Mouse (Mus musculus): ENCODE measurements around the gene Asic2. TPM values are rescaled to one million over a fixed set of nuclear protein-coding genes. Genes with fewer than 3 reads are reported as not detected.
A peak's percentile ranks its signal among the peaks of the same experiment; 100 is the strongest.

Gene Asic2
- polyA plus RNA-seq, 1 experiment from 2014 or later = 1.7 TPM

DNA sequence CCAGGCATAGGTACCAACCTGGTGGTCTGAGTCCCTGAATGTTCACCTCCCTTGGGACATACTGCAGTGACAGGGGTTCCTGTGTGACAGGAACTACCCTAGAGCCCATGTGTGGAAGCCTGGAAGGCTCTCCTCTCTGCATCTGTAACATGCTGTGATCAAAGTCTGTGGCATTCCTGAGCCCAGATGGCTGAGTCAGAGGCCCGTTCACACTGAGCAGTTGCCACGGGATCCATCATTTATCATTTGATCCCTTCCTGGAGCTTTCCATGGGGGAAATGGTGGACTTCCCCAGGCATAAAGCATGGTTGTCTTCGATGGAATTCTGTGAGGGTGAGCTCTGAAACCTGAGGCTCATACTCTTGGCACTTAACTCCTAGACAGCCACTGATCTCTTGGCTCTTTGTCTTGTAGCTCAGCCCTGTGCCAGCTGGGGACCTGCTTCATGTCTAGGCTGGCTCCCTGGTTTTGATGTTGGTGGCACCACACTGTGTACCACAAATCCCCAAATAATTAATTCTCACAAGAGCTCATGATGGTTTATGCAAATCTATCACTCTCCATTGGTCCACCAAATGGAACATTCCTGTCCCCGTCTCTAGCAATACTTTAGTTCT is 1054.7 kb downstream of the Asic2 start:
- 66% methylated on average over 4 of the region's 4 CpGs for WGBS
- Histone ChIP-seq H3K36me3 (no peaks in the 10 kb centered on the region), H3K27me3 (ENCODE audit: low read depth, poor library complexity, severe bottlenecking) (no peaks in the 10 kb centered on the region), H3K27ac (replicated peaks) (no peak overlapping the region), H3K4me3 (no peak overlapping the region), H3K4me1 (peaks cover 3% of the 10 kb centered on the region; the same call in 1 of the 2 replicates), H3K9me3 (replicated peaks) (no peaks in the 10 kb centered on the region)
- no peak for DNase-seq (ENCODE audit: low spot score)

DNA sequence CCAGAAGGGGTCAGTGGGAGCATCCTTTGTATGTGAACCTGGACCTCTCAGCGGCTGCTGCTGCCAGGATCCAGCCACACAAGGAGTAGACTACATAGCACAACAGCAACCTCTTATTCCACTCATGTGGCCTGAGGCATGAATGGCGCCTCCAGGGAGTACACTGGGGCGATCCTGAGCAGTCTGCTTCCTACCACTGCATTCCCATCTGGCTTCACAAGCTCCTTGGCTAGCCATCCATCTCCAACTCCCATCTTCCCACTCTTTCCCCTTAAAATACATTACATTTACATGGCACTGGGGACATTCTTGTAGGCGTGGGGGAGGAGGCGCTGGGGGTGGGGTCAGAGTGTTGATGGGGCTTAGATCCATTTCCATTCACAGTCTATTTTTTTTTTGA is 1055.5 kb downstream of the Asic2 start:
- Histone ChIP-seq H3K9me3 (replicated peaks) (no peaks in the 10 kb centered on the region), H3K27ac (replicated peaks) (no peak overlapping the region), H3K36me3 (no peaks in the 10 kb centered on the region), H3K4me1 (peaks cover 3% of the 10 kb centered on the region; the same call in 1 of the 2 replicates), H3K4me3 (no peak overlapping the region), H3K27me3 (ENCODE audit: low read depth, poor library complexity, severe bottlenecking) (no peaks in the 10 kb centered on the region)
- WGBS = 86% methylated on average over 5 of the region's 5 CpGs
- DNase-seq (ENCODE audit: low spot score) = no peak

DNA sequence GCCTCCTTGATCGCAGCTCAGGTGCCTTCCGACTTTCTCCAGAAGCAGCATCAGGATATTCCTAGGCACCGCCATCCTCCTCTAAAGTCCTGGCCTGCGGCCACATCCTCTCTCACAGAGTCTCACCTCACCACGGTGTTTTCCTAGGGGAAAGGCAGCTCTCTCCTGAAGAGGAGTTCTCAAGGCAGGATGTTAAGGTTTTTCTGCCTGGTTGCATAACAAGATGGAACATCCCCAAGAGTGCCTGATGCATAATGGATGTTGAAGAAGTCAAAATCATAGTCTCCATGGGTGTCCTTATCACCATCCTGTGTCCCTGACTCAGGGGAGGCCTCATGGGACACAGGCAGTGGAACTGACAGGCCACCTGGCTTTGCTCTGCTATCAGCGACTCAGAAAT is 1060.4 kb downstream of the Asic2 start:
- Histone ChIP-seq H3K27ac (replicated peaks) (no peak overlapping the region), H3K4me3 (no peak overlapping the region), H3K9me3 (replicated peaks) (no peaks in the 10 kb centered on the region), H3K27me3 (ENCODE audit: low read depth, poor library complexity, severe bottlenecking) (no peaks in the 10 kb centered on the region), H3K36me3 (no peaks in the 10 kb centered on the region), H3K4me1 (no peaks in the 10 kb centered on the region)
- DNase-seq (ENCODE audit: low spot score) = no peak
- 93% methylated on average over 6 of the region's 6 CpGs for WGBS

DNA sequence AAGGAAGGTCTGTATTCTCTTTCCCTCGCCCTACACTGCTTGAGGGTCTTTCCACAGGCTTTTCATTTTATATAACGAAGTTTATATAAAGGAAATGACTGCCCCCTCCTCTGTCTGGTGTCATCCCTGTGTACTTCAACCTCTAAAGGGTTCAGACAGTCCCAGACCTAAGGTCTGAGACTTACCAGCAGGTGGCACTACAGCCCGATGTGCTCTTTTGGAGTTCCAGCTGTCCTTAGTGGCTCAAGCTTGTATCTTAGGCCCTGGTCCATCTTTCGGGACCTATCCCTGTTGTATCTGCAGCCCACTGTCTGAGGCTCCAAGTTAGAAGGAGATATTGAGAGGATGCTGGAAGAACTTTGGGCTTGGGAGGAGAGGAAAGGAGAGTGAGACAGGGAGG is 1061.8 kb downstream of the Asic2 start:
- Histone ChIP-seq H3K4me1 (no peaks in the 10 kb centered on the region), H3K9me3 (replicated peaks) (no peaks in the 10 kb centered on the region), H3K27ac (replicated peaks) (no peak overlapping the region), H3K4me3 (no peak overlapping the region), H3K36me3 (no peaks in the 10 kb centered on the region), H3K27me3 (ENCODE audit: low read depth, poor library complexity, severe bottlenecking) (no peaks in the 10 kb centered on the region)
- DNase-seq (ENCODE audit: low spot score) = peak; percentile 59
- 39% methylated on average over 4 of the region's 4 CpGs for WGBS

DNA sequence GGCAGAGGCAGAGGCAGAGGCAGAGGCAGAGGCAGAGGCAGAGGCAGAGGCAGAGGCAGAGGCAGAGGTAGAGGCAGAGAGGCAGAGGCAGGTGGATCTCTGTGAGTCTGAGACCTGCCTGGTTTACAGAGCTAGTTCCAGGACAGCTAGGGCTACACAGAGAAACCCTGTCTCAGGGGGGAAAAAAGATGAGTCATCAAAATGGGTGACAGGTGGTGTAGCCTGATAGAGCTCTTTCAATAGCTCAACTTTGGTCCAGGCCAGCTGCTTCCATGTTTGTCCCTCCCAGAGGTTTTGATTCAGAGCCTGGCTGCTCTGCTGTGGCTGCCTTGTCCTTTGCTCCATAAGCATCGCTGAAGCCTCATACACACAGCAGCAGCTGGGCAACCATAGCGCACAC is 1063.7 kb downstream of the Asic2 start:
- no peaks in the 10 kb centered on the region for H3K9me3 ChIP-seq (replicated peaks)
- H3K4me3 ChIP-seq = no peak overlapping the region
- WGBS = 90% methylated on average over 2 of the region's 2 CpGs
- H3K4me1 ChIP-seq = no peaks in the 10 kb centered on the region
- no peak overlapping the region for H3K27ac ChIP-seq (replicated peaks)
- no peak for DNase-seq (ENCODE audit: low spot score)
- H3K27me3 ChIP-seq (ENCODE audit: low read depth, poor library complexity, severe bottlenecking) = no peaks in the 10 kb centered on the region
- H3K36me3 ChIP-seq = no peaks in the 10 kb centered on the region

DNA sequence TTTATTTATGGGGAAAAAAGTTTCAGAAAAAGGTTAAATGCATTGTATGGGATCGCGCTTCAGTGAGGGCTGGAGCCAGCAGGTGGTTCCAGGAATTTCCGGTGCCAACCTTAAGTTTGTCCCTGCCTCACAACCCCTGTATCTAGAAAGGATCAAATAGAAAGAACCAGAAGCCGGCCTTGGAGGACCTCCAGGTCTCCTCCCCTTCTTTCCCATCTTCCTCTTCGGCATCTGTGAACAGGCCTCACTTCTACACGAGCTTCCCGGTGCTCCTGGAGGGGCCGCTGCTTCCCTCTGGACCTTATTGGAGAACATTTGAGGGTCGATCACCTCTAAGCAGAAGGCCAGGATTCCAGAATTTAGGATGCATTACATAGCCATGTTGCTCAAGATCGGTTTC is 1064.8 kb downstream of the Asic2 start:
- Histone ChIP-seq H3K4me1 (no peaks in the 10 kb centered on the region), H3K27me3 (ENCODE audit: low read depth, poor library complexity, severe bottlenecking) (no peaks in the 10 kb centered on the region), H3K4me3 (no peak overlapping the region), H3K9me3 (replicated peaks) (no peaks in the 10 kb centered on the region), H3K27ac (replicated peaks) (no peak overlapping the region), H3K36me3 (no peaks in the 10 kb centered on the region)
- 89% methylated on average over 10 of the region's 10 CpGs for WGBS
- DNase-seq (ENCODE audit: low spot score) = no peak

DNA sequence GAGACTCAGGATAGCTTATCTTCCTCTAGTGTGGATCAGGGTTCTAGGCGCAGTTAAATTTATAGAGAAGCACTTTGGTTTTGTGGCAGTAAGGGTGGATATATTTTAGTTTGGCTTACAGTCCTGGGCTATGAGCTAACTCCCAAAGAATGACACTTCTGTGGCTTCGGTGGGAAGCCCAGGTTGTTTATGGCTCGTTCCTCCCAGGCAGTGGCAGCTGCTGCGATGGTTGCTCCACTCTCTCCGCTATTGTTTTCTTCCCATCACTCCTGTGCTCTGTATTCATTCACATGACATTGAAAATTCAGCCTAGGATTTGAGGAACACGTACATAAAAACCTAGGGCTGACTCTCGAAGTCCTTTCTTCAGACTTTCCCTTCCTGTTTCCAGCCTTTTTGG is 1065.6 kb downstream of the Asic2 start:
- WGBS = 86% methylated on average over 7 of the region's 7 CpGs
- H3K27me3 ChIP-seq (ENCODE audit: low read depth, poor library complexity, severe bottlenecking) = no peaks in the 10 kb centered on the region

DNA sequence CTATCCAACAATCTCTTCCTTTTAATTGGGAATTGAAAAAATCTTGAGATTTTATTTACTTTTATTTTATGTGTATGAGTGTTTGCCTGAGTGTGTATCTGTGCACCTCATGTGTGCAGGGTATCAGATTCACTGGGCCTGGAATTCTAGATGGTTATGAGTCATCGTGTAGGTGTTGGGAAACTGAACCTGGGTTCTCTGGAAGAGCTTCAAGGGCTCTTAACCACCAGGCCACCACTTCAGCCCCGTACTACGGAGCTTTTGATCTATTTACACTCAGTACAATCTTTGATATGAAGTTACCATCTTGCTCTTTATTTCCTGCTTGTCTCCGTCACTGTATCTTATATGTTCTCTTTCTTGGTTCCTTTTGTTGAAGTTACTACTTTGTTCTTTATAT is 1067.7 kb downstream of the Asic2 start:
- Histone ChIP-seq H3K9me3 (replicated peaks) (no peaks in the 10 kb centered on the region), H3K4me1 (no peaks in the 10 kb centered on the region), H3K27ac (replicated peaks) (no peak overlapping the region), H3K27me3 (ENCODE audit: low read depth, poor library complexity, severe bottlenecking) (no peaks in the 10 kb centered on the region), H3K36me3 (no peaks in the 10 kb centered on the region), H3K4me3 (no peak overlapping the region)
- WGBS = 89% methylated on average over 4 of the region's 4 CpGs
- no peak for DNase-seq (ENCODE audit: low spot score)

More for the DNA sequence above, 1065.6 kb downstream of the Asic2 start:
- Histone ChIP-seq H3K9me3 (replicated peaks) (no peaks in the 10 kb centered on the region), H3K4me1 (no peaks in the 10 kb centered on the region), H3K36me3 (no peaks in the 10 kb centered on the region), H3K4me3 (no peak overlapping the region), H3K27ac (replicated peaks) (no peak overlapping the region)
- DNase-seq (ENCODE audit: low spot score) = no peak

DNA sequence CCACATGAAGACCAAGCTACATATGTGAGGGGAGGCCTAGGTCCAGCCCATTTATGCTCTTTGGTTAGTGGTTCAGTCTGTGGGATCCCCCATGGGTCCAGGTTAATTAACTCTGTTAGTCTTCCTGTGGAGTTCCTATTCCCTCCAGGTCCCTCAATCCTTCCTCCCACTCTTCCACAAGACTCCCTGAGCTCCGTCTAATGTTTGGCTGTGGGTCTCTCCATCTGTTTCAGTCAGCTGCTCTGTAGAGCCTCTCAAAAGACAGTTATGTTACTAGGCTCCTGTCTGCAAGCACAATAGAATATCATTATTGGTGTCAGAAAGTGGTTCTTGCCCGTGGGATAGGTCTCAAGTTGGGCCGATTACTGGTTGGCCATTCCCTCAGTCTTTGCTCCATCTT is 1072.4 kb downstream of the Asic2 start:
- Histone ChIP-seq H3K9me3 (replicated peaks) (no peaks in the 10 kb centered on the region), H3K36me3 (no peaks in the 10 kb centered on the region), H3K27ac (replicated peaks) (no peak overlapping the region), H3K27me3 (ENCODE audit: low read depth, poor library complexity, severe bottlenecking) (peaks cover 17% of the 10 kb centered on the region; the same call in 1 of the 2 replicates), H3K4me3 (no peak overlapping the region), H3K4me1 (peaks cover 2% of the 10 kb centered on the region; the same call in 1 of the 2 replicates)
- WGBS = 86% methylated on average over 3 of the region's 3 CpGs
- no peak for DNase-seq (ENCODE audit: low spot score)

DNA sequence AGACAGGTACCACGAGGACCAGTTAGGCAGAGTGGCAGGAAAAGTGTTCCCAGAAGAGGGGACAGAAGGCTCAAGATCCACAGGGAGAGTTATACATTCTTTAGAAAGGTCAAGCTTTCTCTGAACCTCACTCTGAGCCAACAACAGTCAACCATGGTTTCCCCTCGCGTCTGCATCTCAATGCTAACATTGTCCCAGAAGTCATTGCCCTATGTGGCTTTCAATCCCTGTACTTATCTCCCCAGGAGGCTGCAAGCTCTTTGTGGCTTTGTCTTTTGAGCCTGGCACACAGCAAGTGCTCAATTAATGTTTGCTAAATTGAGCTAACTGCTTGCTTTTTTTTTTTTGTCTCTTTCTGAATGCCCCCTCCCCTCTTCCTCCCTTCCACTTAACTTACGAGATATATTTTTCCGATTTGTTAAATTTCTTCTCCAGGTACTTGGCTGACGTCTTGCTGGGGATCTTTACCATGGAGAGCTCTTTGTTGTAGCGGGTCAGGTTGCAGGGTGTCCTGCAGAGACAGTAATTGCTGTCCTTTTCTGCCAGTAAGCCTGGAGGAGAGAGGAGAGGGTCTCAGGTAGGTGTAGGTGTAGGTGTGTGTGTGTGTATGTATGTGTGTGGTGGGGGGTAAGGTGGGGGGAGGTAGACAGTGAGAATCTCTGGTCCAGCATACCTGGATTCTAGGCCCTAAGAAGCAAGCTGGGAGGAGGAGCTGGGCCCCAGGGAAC is 1078.8 kb downstream of the Asic2 start:
- WGBS = 8% methylated on average over 7 of the region's 7 CpGs
- peaks cover 22% of the 10 kb centered on the region for H3K4me1 ChIP-seq
- peaks cover 28% of the 10 kb centered on the region; the same call in 1 of the 2 replicates for H3K27me3 ChIP-seq (ENCODE audit: low read depth, poor library complexity, severe bottlenecking)
- no peaks in the 10 kb centered on the region for H3K9me3 ChIP-seq (replicated peaks)
- H3K27ac ChIP-seq (replicated peaks) = no peak overlapping the region
- no peak for DNase-seq (ENCODE audit: low spot score)
- H3K4me3 ChIP-seq = no peak overlapping the region
- H3K36me3 ChIP-seq = no peaks in the 10 kb centered on the region

DNA sequence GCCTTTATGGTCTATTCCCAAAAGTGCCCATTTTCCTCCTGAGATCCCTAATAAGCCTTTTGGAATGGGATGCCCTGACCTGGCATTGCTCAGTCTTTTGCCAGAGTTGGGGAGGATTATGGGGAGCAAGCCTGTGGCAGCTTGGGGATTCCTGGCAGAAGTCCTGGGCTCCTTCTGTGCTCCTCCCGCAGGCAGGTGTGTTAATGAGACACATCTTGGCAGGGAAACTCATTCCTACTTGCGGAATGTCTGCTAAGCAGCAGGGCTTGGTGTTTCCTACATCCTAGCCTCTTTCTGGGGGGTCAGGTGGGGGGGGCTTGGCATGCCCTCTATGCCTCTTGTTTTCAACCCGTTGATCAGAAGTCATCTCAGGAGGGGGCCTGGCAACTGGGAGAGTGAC is 1081.2 kb downstream of the Asic2 start:
- Histone ChIP-seq H3K9me3 (replicated peaks) (no peaks in the 10 kb centered on the region), H3K4me1 (peaks cover 22% of the 10 kb centered on the region), H3K4me3 (no peak overlapping the region), H3K27ac (replicated peaks) (no peak overlapping the region), H3K27me3 (ENCODE audit: low read depth, poor library complexity, severe bottlenecking) (peaks cover 23% of the 10 kb centered on the region; the same call in 1 of the 2 replicates), H3K36me3 (no peaks in the 10 kb centered on the region)
- WGBS = 71% methylated on average over 3 of the region's 3 CpGs
- no peak for DNase-seq (ENCODE audit: low spot score)

DNA sequence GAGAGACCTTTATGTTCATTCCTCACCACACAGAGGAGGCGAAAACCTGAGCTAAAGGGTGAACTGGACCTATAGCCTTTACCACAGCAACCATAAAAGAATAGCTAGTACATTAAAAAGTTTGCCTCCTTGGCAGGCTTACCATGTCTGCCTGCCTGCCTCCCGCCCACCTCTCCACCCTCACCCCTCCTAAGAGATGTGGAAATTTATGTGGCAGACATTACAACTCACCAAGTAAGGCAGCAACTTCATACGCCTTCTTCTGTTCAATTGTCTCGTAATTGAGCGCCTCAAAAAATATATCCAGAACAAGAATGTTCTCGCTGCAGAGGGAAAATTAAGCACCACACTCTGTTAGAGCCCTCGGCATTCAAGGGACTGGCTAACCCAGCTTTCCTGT is 1081.9 kb downstream of the Asic2 start:
- no peak for DNase-seq (ENCODE audit: low spot score)
- Histone ChIP-seq H3K9me3 (replicated peaks) (no peaks in the 10 kb centered on the region), H3K27ac (replicated peaks) (no peak overlapping the region), H3K4me3 (no peak overlapping the region), H3K36me3 (no peaks in the 10 kb centered on the region), H3K27me3 (ENCODE audit: low read depth, poor library complexity, severe bottlenecking) (peaks cover 16% of the 10 kb centered on the region; the same call in 1 of the 2 replicates), H3K4me1 (peaks cover 22% of the 10 kb centered on the region)
- WGBS = 86% methylated on average over 7 of the region's 7 CpGs

DNA sequence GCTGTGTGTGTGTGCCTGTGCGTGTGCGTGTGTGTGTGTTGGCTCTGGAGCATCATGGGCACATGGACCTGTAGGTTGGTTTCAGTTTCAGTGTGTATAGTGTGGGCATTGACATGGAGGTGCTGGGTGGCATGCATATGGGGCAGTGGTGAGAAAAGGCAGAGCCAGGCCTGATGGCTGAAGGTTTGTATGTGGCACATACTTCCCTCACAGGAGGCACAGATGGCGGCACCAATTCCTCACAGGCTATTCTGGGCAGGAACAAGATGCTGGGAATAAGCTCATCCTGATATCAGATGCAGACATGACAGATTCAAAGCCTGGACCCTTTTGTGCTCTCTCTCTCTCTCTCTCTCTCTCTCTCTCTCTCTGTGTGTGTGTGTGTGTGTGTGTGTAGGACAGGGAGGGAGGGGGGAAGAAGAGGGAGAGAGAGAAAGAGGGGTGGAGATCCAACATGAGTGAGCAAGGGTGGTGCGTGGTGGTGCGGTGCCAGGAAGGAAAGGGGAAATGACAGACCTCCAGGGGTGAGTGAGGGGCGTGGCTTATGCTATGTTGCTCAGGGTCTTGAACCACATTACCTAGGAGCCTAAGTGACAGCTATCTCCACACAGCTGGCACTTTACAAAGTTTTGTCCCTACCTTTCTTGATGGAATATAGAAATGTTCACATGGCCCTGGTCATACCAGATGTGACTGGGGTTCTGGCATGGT is 1083.6 kb downstream of the Asic2 start:
- Histone ChIP-seq H3K27me3 (ENCODE audit: low read depth, poor library complexity, severe bottlenecking) (0 out of 2 replicates have a peak, but pooled peaks cover 6% of the 10 kb centered on the region), H3K27ac (replicated peaks) (no peak overlapping the region), H3K4me3 (no peak overlapping the region), H3K4me1 (peaks cover 8% of the 10 kb centered on the region), H3K9me3 (replicated peaks) (no peaks in the 10 kb centered on the region), H3K36me3 (no peaks in the 10 kb centered on the region)
- DNase-seq (ENCODE audit: low spot score) = no peak
- 87% methylated on average over 6 of the region's 6 CpGs for WGBS
